Mouse (Mus musculus): ENCODE data around the gene Sipa1l1. TPM values are rescaled to one million over a fixed set of nuclear protein-coding genes. Genes with fewer than 3 reads are reported as not detected.

Sipa1l1 gene
- polyA plus RNA-seq (2015; fragmentation: Nextera tagmentation; extraction: Ambion mirVana): 37.3 and 42.3 TPM in 2 replicates

GRCm38 (mm10) chr12:82168820-82169533 lies at the start of gene Sipa1l1:
TSS of gene Sipa1l1 (plus strand) at chr12:82169320.
- WGBS: under 1% methylated on average over 42 of the region's 43 CpGs
- H3K27ac ChIP-seq (ENCODE audit: low read length): peak within 1 kb of the TSS; percentile 94
- H3K4me1 ChIP-seq (ENCODE audit: insufficient read depth, low read length): peaks cover 22% of the 10 kb centered on the region
- peak; percentile 91 for ATAC-seq (ENCODE audit: low FRiP score, low TSS enrichment)
- no peaks in the 10 kb centered on the region for H3K36me3 ChIP-seq (ENCODE audit: insufficient read depth, low read length)
- H3K27me3 ChIP-seq (ENCODE audit: insufficient read depth, low read length): peaks cover 2% of the 10 kb centered on the region; the same call in 1 of the 2 replicates
- H3K9me3 ChIP-seq (ENCODE audit: low read length): no peaks in the 10 kb centered on the region
- peak within 1 kb of the TSS; percentile 92 for H3K4me3 ChIP-seq (ENCODE audit: low read length)
- H3K9ac ChIP-seq (replicated peaks; ENCODE audit: low read length): peak within 1 kb of the TSS; percentile 93
- H3K4me2 ChIP-seq (replicated peaks; ENCODE audit: low read depth, low read length): peak within 1 kb of the TSS; percentile 75

GRCm38 (mm10) chr12:82121947-82122346 lies 47.2 kb upstream of the Sipa1l1 start:
- Histone ChIP-seq H3K9me3 (ENCODE audit: low read length) (no peaks in the 10 kb centered on the region), H3K4me1 (ENCODE audit: insufficient read depth, low read length) (0 out of 2 replicates have a peak, but pooled peaks cover 7% of the 10 kb centered on the region), H3K9ac (replicated peaks; ENCODE audit: low read length) (no peak overlapping the region), H3K4me3 (ENCODE audit: low read length) (no peak overlapping the region), H3K36me3 (ENCODE audit: insufficient read depth, low read length) (no peaks in the 10 kb centered on the region), H3K4me2 (replicated peaks; ENCODE audit: low read depth, low read length) (peak overlapping the region; percentile 35), H3K27me3 (ENCODE audit: insufficient read depth, low read length) (no peaks in the 10 kb centered on the region), H3K27ac (ENCODE audit: low read length) (peak overlapping the region; percentile 1; the same call in 1 of the 2 replicates)
- WGBS: 73% methylated on average over 10 of the region's 10 CpGs
- no peak for ATAC-seq (ENCODE audit: low FRiP score, low TSS enrichment)

- Histone ChIP-seq H3K9me3 (ENCODE audit: low read length) (no peaks in the 10 kb centered on the region), H3K36me3 (ENCODE audit: insufficient read depth, low read length) (no peaks in the 10 kb centered on the region), H3K4me1 (ENCODE audit: insufficient read depth, low read length) (0 out of 2 replicates have a peak, but pooled peaks cover 7% of the 10 kb centered on the region), H3K4me3 (ENCODE audit: low read length) (peak overlapping the region; percentile 17), H3K4me2 (replicated peaks; ENCODE audit: low read depth, low read length) (peak overlapping the region; percentile 35), H3K27me3 (ENCODE audit: insufficient read depth, low read length) (no peaks in the 10 kb centered on the region), H3K27ac (ENCODE audit: low read length) (peak overlapping the region; percentile 1; the same call in 1 of the 2 replicates), H3K9ac (replicated peaks; ENCODE audit: low read length) (peak overlapping the region; percentile 37; the same call in 1 of the 2 replicates)
- 12% methylated on average over 22 of the region's 22 CpGs for WGBS
- ATAC-seq (ENCODE audit: low FRiP score, low TSS enrichment): no peak; the same call in 1 of the 2 replicates
These were observed 46.5 kb upstream of the Sipa1l1 start for GRCm38 (mm10) chr12:82122450-82123249.

- WGBS: 81% methylated on average over 3 of the region's 3 CpGs
- Histone ChIP-seq H3K9me3 (ENCODE audit: low read length) (no peaks in the 10 kb centered on the region), H3K4me2 (replicated peaks; ENCODE audit: low read depth, low read length) (no peak overlapping the region), H3K27me3 (ENCODE audit: insufficient read depth, low read length) (no peaks in the 10 kb centered on the region), H3K4me1 (ENCODE audit: insufficient read depth, low read length) (0 out of 2 replicates have a peak, but pooled peaks cover 7% of the 10 kb centered on the region), H3K4me3 (ENCODE audit: low read length) (no peak overlapping the region), H3K9ac (replicated peaks; ENCODE audit: low read length) (no peak overlapping the region), H3K36me3 (ENCODE audit: insufficient read depth, low read length) (no peaks in the 10 kb centered on the region), H3K27ac (ENCODE audit: low read length) (no peak overlapping the region)
- no peak for ATAC-seq (ENCODE audit: low FRiP score, low TSS enrichment)
These were observed 42.3 kb upstream of the Sipa1l1 start for GRCm38 (mm10) chr12:82126796-82127195.

- Histone ChIP-seq H3K36me3 (ENCODE audit: insufficient read depth, low read length) (no peaks in the 10 kb centered on the region), H3K4me3 (ENCODE audit: low read length) (no peak overlapping the region), H3K27ac (ENCODE audit: low read length) (no peak overlapping the region), H3K9ac (replicated peaks; ENCODE audit: low read length) (no peak overlapping the region), H3K4me1 (ENCODE audit: insufficient read depth, low read length) (no peaks in the 10 kb centered on the region), H3K4me2 (replicated peaks; ENCODE audit: low read depth, low read length) (no peak overlapping the region), H3K27me3 (ENCODE audit: insufficient read depth, low read length) (no peaks in the 10 kb centered on the region), H3K9me3 (ENCODE audit: low read length) (no peaks in the 10 kb centered on the region)
- 89% methylated on average over 17 of the region's 17 CpGs for WGBS
- no peak for ATAC-seq (ENCODE audit: low FRiP score, low TSS enrichment)
These were observed 29.6 kb upstream of the Sipa1l1 start for GRCm38 (mm10) chr12:82139234-82140166.

GRCm38 (mm10) chr12:82143371-82143770 lies 25.7 kb upstream of the Sipa1l1 start:
- no peak for ATAC-seq (ENCODE audit: low FRiP score, low TSS enrichment)
- Histone ChIP-seq H3K9ac (replicated peaks; ENCODE audit: low read length) (no peak overlapping the region), H3K4me1 (ENCODE audit: insufficient read depth, low read length) (no peaks in the 10 kb centered on the region), H3K27me3 (ENCODE audit: insufficient read depth, low read length) (no peaks in the 10 kb centered on the region), H3K9me3 (ENCODE audit: low read length) (no peaks in the 10 kb centered on the region), H3K4me2 (replicated peaks; ENCODE audit: low read depth, low read length) (no peak overlapping the region), H3K4me3 (ENCODE audit: low read length) (no peak overlapping the region), H3K27ac (ENCODE audit: low read length) (no peak overlapping the region), H3K36me3 (ENCODE audit: insufficient read depth, low read length) (no peaks in the 10 kb centered on the region)
- WGBS: 89% methylated on average over 3 of the region's 3 CpGs

GRCm38 (mm10) chr12:82145173-82145572 lies 23.9 kb upstream of the Sipa1l1 start:
- Histone ChIP-seq H3K4me3 (ENCODE audit: low read length) (no peak overlapping the region), H3K4me2 (replicated peaks; ENCODE audit: low read depth, low read length) (no peak overlapping the region), H3K9me3 (ENCODE audit: low read length) (no peaks in the 10 kb centered on the region), H3K27me3 (ENCODE audit: insufficient read depth, low read length) (no peaks in the 10 kb centered on the region), H3K36me3 (ENCODE audit: insufficient read depth, low read length) (no peaks in the 10 kb centered on the region), H3K4me1 (ENCODE audit: insufficient read depth, low read length) (no peaks in the 10 kb centered on the region), H3K27ac (ENCODE audit: low read length) (no peak overlapping the region), H3K9ac (replicated peaks; ENCODE audit: low read length) (no peak overlapping the region)
- no peak for ATAC-seq (ENCODE audit: low FRiP score, low TSS enrichment)

GRCm38 (mm10) chr12:82147021-82147693 lies 22.0 kb upstream of the Sipa1l1 start:
- Histone ChIP-seq H3K36me3 (ENCODE audit: insufficient read depth, low read length) (no peaks in the 10 kb centered on the region), H3K9ac (replicated peaks; ENCODE audit: low read length) (no peak overlapping the region), H3K27me3 (ENCODE audit: insufficient read depth, low read length) (no peaks in the 10 kb centered on the region), H3K4me1 (ENCODE audit: insufficient read depth, low read length) (no peaks in the 10 kb centered on the region), H3K9me3 (ENCODE audit: low read length) (no peaks in the 10 kb centered on the region), H3K4me3 (ENCODE audit: low read length) (no peak overlapping the region), H3K27ac (ENCODE audit: low read length) (no peak overlapping the region), H3K4me2 (replicated peaks; ENCODE audit: low read depth, low read length) (no peak overlapping the region)
- ATAC-seq (ENCODE audit: low FRiP score, low TSS enrichment): no peak
- 81% methylated on average over 12 of the region's 12 CpGs for WGBS
